Mouse (Mus musculus): Measurements from ENCODE around the gene Ldb2. TPM values are rescaled to one million over a fixed set of nuclear protein-coding genes. Genes with fewer than 3 reads are reported as not detected.

The Ldb2 gene
- total and polyA plus RNA-seq, 3 experiments: not detected

- H3K9me3 ChIP-seq (replicated peaks; ENCODE audit: insufficient read depth, low read length): no peaks in the 10 kb centered on the region
- no peaks in the 10 kb centered on the region for H3K27me3 ChIP-seq (ENCODE audit: control insufficient read depth in 1 of 2, insufficient read depth in 2 of 2, low read length in 2 of 2)
- H3K4me3 ChIP-seq (ENCODE audit: control insufficient read depth in 1 of 2, insufficient read depth in 1 of 2, low read depth in 2 of 2, low read length in 2 of 2): no peak overlapping the region
- no peaks in the 10 kb centered on the region for H3K79me2 ChIP-seq (ENCODE audit: control insufficient read depth, insufficient read depth, low read length, poor library complexity)
- H3K27ac ChIP-seq (ENCODE audit: control insufficient read depth, low read depth, low read length): no peak overlapping the region
- H3K9ac ChIP-seq (ENCODE audit: control insufficient read depth, low read depth, low read length, poor library complexity, severe bottlenecking): no peak overlapping the region
- TF ChIP-seq UBTF (IDR thresholded peaks at IDR 0.05; ENCODE audit: borderline replicate concordance, insufficient read depth, low read depth, low read length) (no peak), ZKSCAN1 (IDR thresholded peaks at IDR 0.05; ENCODE audit: low read depth, low read length) (no peak), MAFK (IDR thresholded peaks at IDR 0.05; ENCODE audit: borderline replicate concordance, low read depth, low read length) (no peak), TBP (IDR thresholded peaks at IDR 0.05; ENCODE audit: low read depth, low read length) (no peak), GABPA (IDR thresholded peaks at IDR 0.05; ENCODE audit: low read depth, low read length) (no peak), SIN3A (IDR thresholded peaks at IDR 0.05; ENCODE audit: low read length) (no peak), ZC3H11A (IDR thresholded peaks at IDR 0.05; ENCODE audit: low read depth, low read length) (no peak), TAL1 (IDR thresholded peaks at IDR 0.05; ENCODE audit: low read length) (no peak), ELF1 (IDR thresholded peaks at IDR 0.05; ENCODE audit: low read depth, low read length) (no peak), GATA1 (IDR thresholded peaks at IDR 0.05; ENCODE audit: low read depth, low read length) (no peak), CHD2 (IDR thresholded peaks at IDR 0.05; ENCODE audit: low read length) (no peak), ZNF384 (IDR thresholded peaks at IDR 0.05; ENCODE audit: low read depth, low read length) (no peak), KAT2A (conservative IDR thresholded peaks at IDR 0.05; ENCODE audit: low read depth, low read length) (no peak), NRF1 (IDR thresholded peaks at IDR 0.05; ENCODE audit: insufficient read depth, low read depth, low read length, poor library complexity, severe bottlenecking) (no peak), POLR2AphosphoS2 (IDR thresholded peaks at IDR 0.05; ENCODE audit: low read length) (no peak), POLR2AphosphoS5 (IDR thresholded peaks at IDR 0.05; ENCODE audit: borderline replicate concordance, low read depth, low read length) (no peak), RAD21 (IDR thresholded peaks at IDR 0.05; ENCODE audit: low read depth, low read length) (no peak), CTCF (IDR thresholded peaks at IDR 0.05 in 2 of 3, conservative IDR thresholded peaks at IDR 0.05 in 1 of 3; ENCODE audit: control insufficient read depth in 1 of 3, insufficient read depth in 1 of 3, low read depth in 2 of 3, low read length in 3 of 3, poor library complexity in 1 of 3, severe bottlenecking in 1 of 3) (no peak), MAZ (IDR thresholded peaks at IDR 0.05; ENCODE audit: low read depth, low read length) (no peak)
- H3K4me1 ChIP-seq (ENCODE audit: control insufficient read depth in 1 of 2, insufficient read depth in 2 of 2, low read length in 2 of 2): no peaks in the 10 kb centered on the region
- no peaks in the 10 kb centered on the region for H3K36me3 ChIP-seq (ENCODE audit: control insufficient read depth in 1 of 2, insufficient read depth in 2 of 2, low read length in 2 of 2)
- DNase-seq (ENCODE audit: low read depth, low spot score): peak; percentile 4
Observed at GRCm38 (mm10) chr5:44529466-44529865, 270.0 kb downstream of the Ldb2 start.

- no peak for TF ChIP-seq USF1 (IDR thresholded peaks at IDR 0.05; ENCODE audit: low read depth, low read length)
- no peaks in the 10 kb centered on the region for H3K27me3 ChIP-seq (ENCODE audit: control insufficient read depth in 1 of 2, insufficient read depth in 2 of 2, low read length in 2 of 2)
- no peaks in the 10 kb centered on the region for H3K9me3 ChIP-seq (replicated peaks; ENCODE audit: insufficient read depth, low read length)
- no peak overlapping the region for H3K9ac ChIP-seq (ENCODE audit: control insufficient read depth, low read depth, low read length, poor library complexity, severe bottlenecking)
- no peaks in the 10 kb centered on the region for H3K79me2 ChIP-seq (ENCODE audit: control insufficient read depth, insufficient read depth, low read length, poor library complexity)
- H3K27ac ChIP-seq (ENCODE audit: control insufficient read depth, low read depth, low read length): no peak overlapping the region
- no peak overlapping the region for H3K4me3 ChIP-seq (ENCODE audit: control insufficient read depth in 1 of 2, insufficient read depth in 1 of 2, low read depth in 2 of 2, low read length in 2 of 2)
- no peaks in the 10 kb centered on the region for H3K4me1 ChIP-seq (ENCODE audit: control insufficient read depth in 1 of 2, insufficient read depth in 2 of 2, low read length in 2 of 2)
- no peaks in the 10 kb centered on the region for H3K36me3 ChIP-seq (ENCODE audit: control insufficient read depth in 1 of 2, insufficient read depth in 2 of 2, low read length in 2 of 2)
- DNase-seq (ENCODE audit: low read depth, low spot score): no peak
Observed at GRCm38 (mm10) chr5:44529001-44529400, 270.5 kb downstream of the Ldb2 start.
